Mouse (Mus musculus): ENCODE results near the gene Gm26741. TPM values are rescaled to one million over a fixed set of nuclear protein-coding genes. Genes with fewer than 3 reads are reported as not detected.

Gene Gm26741
- polyA plus RNA-seq, 1 experiment from 2014 or later, result not detected

DNA sequence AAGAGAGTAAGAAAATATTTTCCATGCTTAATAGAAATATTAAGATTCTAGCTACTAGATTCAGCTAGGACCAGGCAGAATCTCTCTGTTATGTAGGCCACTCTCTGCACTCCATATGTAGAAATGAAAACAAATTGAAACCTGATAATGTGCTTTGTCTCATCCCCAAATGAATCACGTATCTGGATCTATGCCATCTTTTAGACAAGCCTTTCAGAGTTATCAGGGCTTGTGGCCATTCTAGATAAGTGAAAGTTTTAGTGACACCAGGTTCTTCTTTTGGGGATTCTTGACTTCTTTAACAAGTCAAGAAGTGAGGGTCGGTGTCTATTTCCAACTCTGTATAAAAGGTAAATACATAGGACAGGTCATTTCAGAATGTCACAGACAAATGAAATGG lies 40.1 kb downstream of the Gm26741 start:
- 78% methylated on average over 2 of the region's 2 CpGs for WGBS
- Histone ChIP-seq H3K9ac (ENCODE audit: low read depth, low read length) (no peak overlapping the region), H3K27ac (ENCODE audit: low read depth, low read length) (no peak overlapping the region), H3K4me3 (ENCODE audit: low read depth, low read length) (no peak overlapping the region), H3K27me3 (replicated peaks; ENCODE audit: control insufficient read depth, insufficient read depth, low read length) (no peaks in the 10 kb centered on the region), H3K36me3 (ENCODE audit: control insufficient read depth, insufficient read depth) (no peaks in the 10 kb centered on the region), H3K4me2 (replicated peaks; ENCODE audit: low read depth) (no peak overlapping the region), H3K4me1 (replicated peaks; ENCODE audit: control insufficient read depth, insufficient read depth, low read length) (no peaks in the 10 kb centered on the region), H3K9me3 (ENCODE audit: control insufficient read depth) (no peaks in the 10 kb centered on the region)
- no peak for ATAC-seq
- TF ChIP-seq CTCF (IDR thresholded peaks at IDR 0.05; ENCODE audit: low read depth), result no peak

DNA sequence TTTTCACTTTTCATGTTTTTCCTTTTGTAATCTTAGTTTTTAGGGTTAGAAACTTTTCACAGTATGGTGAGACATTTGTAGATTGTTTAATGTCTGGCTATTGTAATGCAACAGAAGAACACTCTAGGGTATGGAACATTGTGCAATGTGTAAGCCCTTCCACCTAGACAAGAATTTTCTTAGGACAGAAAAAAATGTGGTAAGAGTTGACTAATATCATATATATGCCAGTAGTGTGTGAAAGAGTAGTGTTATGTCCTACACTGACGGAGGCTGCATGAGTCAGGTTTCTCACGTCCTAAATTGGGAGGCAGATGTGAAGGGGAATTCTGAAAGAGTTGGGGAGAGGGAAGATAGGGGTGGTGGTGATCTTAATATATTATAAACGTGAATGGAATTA lies 41.2 kb downstream of the Gm26741 start:
- H3K9me3 ChIP-seq (ENCODE audit: control insufficient read depth), result no peaks in the 10 kb centered on the region
- H3K4me2 ChIP-seq (replicated peaks; ENCODE audit: low read depth), result no peak overlapping the region
- no peak overlapping the region for H3K4me3 ChIP-seq (ENCODE audit: low read depth, low read length)
- no peak overlapping the region for H3K9ac ChIP-seq (ENCODE audit: low read depth, low read length)
- WGBS, result 74% methylated on average over 3 of the region's 3 CpGs
- H3K27me3 ChIP-seq (replicated peaks; ENCODE audit: control insufficient read depth, insufficient read depth, low read length), result no peaks in the 10 kb centered on the region
- no peaks in the 10 kb centered on the region for H3K4me1 ChIP-seq (replicated peaks; ENCODE audit: control insufficient read depth, insufficient read depth, low read length)
- no peak overlapping the region for H3K27ac ChIP-seq (ENCODE audit: low read depth, low read length)
- no peak for ATAC-seq
- H3K36me3 ChIP-seq (ENCODE audit: control insufficient read depth, insufficient read depth), result no peaks in the 10 kb centered on the region
- no peak for TF ChIP-seq CTCF (IDR thresholded peaks at IDR 0.05; ENCODE audit: low read depth)

DNA sequence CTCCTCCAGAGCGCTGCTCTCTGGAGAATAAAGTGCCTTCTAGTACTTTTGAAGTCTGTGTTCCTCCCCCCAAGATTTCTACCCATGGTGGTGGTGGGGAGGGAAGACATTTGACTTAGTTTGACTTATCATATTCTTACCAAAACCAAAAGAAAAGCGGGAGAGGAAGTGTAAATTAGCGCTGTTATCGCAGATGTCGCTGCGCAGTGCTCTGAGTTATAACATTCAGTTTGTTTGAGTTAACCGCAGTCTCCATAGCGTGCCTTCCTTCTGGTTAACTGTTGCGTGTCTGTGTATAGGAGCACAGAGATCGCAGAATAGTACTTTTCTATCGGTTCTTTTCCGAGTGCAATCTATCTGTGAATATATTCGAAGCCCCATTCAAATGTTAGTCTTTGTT lies 46.6 kb downstream of the Gm26741 start:
- 84% methylated on average over 13 of the region's 13 CpGs for WGBS
- no peaks in the 10 kb centered on the region for H3K27me3 ChIP-seq (replicated peaks; ENCODE audit: control insufficient read depth, insufficient read depth, low read length)
- H3K9me3 ChIP-seq (ENCODE audit: control insufficient read depth), result no peaks in the 10 kb centered on the region
- H3K4me3 ChIP-seq (ENCODE audit: low read depth, low read length), result no peak overlapping the region
- H3K36me3 ChIP-seq (ENCODE audit: control insufficient read depth, insufficient read depth), result no peaks in the 10 kb centered on the region
- no peaks in the 10 kb centered on the region for H3K4me1 ChIP-seq (replicated peaks; ENCODE audit: control insufficient read depth, insufficient read depth, low read length)
- TF ChIP-seq CTCF (IDR thresholded peaks at IDR 0.05; ENCODE audit: low read depth), result no peak
- no peak overlapping the region for H3K27ac ChIP-seq (ENCODE audit: low read depth, low read length)
- no peak overlapping the region for H3K9ac ChIP-seq (ENCODE audit: low read depth, low read length)
- H3K4me2 ChIP-seq (replicated peaks; ENCODE audit: low read depth), result no peak overlapping the region
- ATAC-seq, result no peak

DNA sequence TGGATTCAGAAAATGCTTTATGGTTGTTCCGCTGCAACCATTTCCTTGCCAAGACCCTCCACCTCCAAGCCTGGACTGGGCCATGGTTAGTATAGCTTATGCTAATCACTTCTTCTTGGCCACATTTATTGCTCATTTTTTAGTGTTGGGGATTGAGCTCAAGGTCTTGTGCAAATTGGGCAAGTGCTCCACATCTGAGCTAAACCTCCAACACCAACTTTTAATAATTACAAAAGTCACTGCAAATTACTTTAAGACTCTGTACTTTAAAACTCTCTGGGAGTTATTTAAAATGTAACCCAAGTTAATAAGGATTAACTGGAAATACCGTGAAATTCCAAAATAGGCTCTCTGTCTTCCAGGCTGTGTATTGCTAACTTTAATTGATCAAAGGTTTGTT lies 49.0 kb downstream of the Gm26741 start:
- no peak overlapping the region for H3K27ac ChIP-seq (ENCODE audit: low read depth, low read length)
- H3K9me3 ChIP-seq (ENCODE audit: control insufficient read depth), result no peaks in the 10 kb centered on the region
- no peaks in the 10 kb centered on the region for H3K27me3 ChIP-seq (replicated peaks; ENCODE audit: control insufficient read depth, insufficient read depth, low read length)
- 85% methylated on average over 2 of the region's 2 CpGs for WGBS
- no peak for TF ChIP-seq CTCF (IDR thresholded peaks at IDR 0.05; ENCODE audit: low read depth)
- H3K4me2 ChIP-seq (replicated peaks; ENCODE audit: low read depth), result no peak overlapping the region
- no peak overlapping the region for H3K4me3 ChIP-seq (ENCODE audit: low read depth, low read length)
- no peaks in the 10 kb centered on the region for H3K36me3 ChIP-seq (ENCODE audit: control insufficient read depth, insufficient read depth)
- ATAC-seq, result no peak
- no peaks in the 10 kb centered on the region for H3K4me1 ChIP-seq (replicated peaks; ENCODE audit: control insufficient read depth, insufficient read depth, low read length)
- H3K9ac ChIP-seq (ENCODE audit: low read depth, low read length), result no peak overlapping the region

Other genes with a start within 250 kb of the Gm26741 start
- 7.8 and 9.5 TPM in 2 replicates for gene Ros1, start 163.5 kb upstream of the Gm26741 start, polyA plus RNA-seq (2015; fragmentation: Nextera tagmentation; extraction: Ambion mirVana)
- gene Dcbld1, start 125.1 kb upstream of the Gm26741 start, polyA plus RNA-seq (2015; fragmentation: Nextera tagmentation; extraction: Ambion mirVana), result 36.7 and 37.3 TPM in 2 replicates
- 10.3 and 10.4 TPM in 2 replicates for gene Gopc, start 23.4 kb downstream of the Gm26741 start, polyA plus RNA-seq (2015; fragmentation: Nextera tagmentation; extraction: Ambion mirVana)
- gene Nepn, start 30.2 kb downstream of the Gm26741 start, polyA plus RNA-seq (2015; fragmentation: Nextera tagmentation; extraction: Ambion mirVana), result 0.18 and 0.80 TPM in 2 replicates
- 24.7 and 26.4 TPM in 2 replicates for gene Nus1, start 58.8 kb downstream of the Gm26741 start, polyA plus RNA-seq (2015; fragmentation: Nextera tagmentation; extraction: Ambion mirVana)

Data from intestine, postnatal 0 days (tissue).